Comparison of ENCODE assay signal across 9 mouse cellular contexts in the genomic region with DNA sequence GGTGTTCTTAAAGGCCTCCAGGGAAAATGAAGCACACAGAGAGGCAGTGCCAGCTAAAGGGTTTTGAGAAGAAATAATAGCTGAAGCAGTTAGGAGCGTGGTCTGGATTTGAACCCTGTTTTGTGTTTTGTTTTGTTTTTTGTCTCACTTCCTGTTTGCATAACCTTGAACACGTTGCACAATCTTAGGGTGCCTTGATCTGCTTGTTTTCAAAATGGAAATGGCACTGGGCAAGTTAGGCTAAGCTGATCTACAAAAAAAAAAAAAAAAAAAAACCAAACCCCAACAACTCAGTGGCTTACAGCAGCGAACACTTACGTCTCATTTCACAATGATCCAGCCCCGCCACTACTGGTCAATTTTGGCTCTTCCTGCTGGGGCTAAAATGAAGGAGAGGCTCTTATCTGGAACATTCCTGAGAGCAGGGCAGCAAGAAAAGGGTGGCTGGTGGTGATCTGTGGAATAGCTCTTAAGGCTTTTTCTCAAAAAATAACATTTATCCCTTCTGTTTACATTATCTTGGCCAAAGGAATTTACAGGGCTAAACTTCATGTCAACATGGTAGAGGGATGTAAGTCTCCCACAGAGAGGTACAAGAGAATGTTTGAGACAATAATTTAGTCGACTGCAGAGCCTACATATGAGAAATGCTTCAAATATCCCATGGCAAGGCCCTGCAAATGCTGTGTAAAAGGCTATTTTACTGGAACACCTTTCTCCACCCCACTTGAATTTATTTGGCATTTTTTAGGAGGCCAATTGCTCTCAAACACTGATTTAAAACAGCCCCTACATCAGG. TPM values are rescaled to one million over a fixed set of nuclear protein-coding genes. Genes with fewer than 3 reads are reported as not detected.
DNase-seq lines count a peak whose midpoint lies in the region; ATAC-seq and TF ChIP-seq lines count a peak whose summit lies in the region.
"Had no signal": no experiment of that assay in that cellular context is flagged by ENCODE, and none has a peak within 500 bp of the region (broad histone marks: within the 10 kb centered on the region; RNA-seq: fewer than 3 reads in every experiment).

No protein-coding gene starts in this region.

- peak overlapping the region; percentile 70 for H3K27ac ChIP-seq in heart, adult 2 months
- peak overlapping the region; percentile 89 for H3K27ac ChIP-seq in lung, embryonic 14.5 days (ENCODE audit: low read depth)
- H3K27ac ChIP-seq in limb, embryonic 13.5 days, result peak overlapping the region; percentile 74

- WGBS in heart, adult 2 months, result 53% methylated on average over 6 of the region's 6 CpGs
- 10% methylated on average over 6 of the region's 6 CpGs for WGBS in lung, embryonic 14.5 days
- WGBS in lung, adult 2 months, result 27% methylated on average over 6 of the region's 6 CpGs
- 41% methylated on average over 6 of the region's 6 CpGs for WGBS in limb, embryonic 13.5 days

- TF ChIP-seq CTCF in heart, adult 2 months (IDR thresholded peaks at IDR 0.05), result no peak
- peak; percentile 41 for TF ChIP-seq CTCF in lung, embryonic 14.5 days (IDR thresholded peaks at IDR 0.05; ENCODE audit: low read depth)
- no peak for TF ChIP-seq CTCF in lung, adult 2 months (IDR thresholded peaks at IDR 0.05; ENCODE audit: insufficient read depth, low read length)

- no peak for TF ChIP-seq POLR2A in heart, adult 2 months (IDR thresholded peaks at IDR 0.05; ENCODE audit: insufficient read depth, low read depth, low read length)
- no peak for TF ChIP-seq POLR2A in lung, adult 2 months (IDR thresholded peaks at IDR 0.05; ENCODE audit: borderline replicate concordance, extremely low read depth, low read depth, low read length)

- H3K36me3 ChIP-seq in heart, adult 2 months (ENCODE audit: control insufficient read depth, insufficient read depth, low read length), result peaks cover 5% of the 10 kb centered on the region; the same call in 1 of the 2 replicates
- no peaks in the 10 kb centered on the region for H3K36me3 ChIP-seq in lung, embryonic 14.5 days (ENCODE audit: insufficient read depth)
- H3K36me3 ChIP-seq in limb, embryonic 13.5 days, result no peaks in the 10 kb centered on the region

- intact Hi-C loops in heart, adult 2 months (cut with DNase I), result no loop called here

- H3K4me1 ChIP-seq in heart, adult 2 months (ENCODE audit: control insufficient read depth, insufficient read depth, low read length), result peaks cover 3% of the 10 kb centered on the region; the same call in 1 of the 2 replicates
- peaks cover 8% of the 10 kb centered on the region for H3K4me1 ChIP-seq in lung, embryonic 14.5 days (ENCODE audit: insufficient read depth)
- H3K4me1 ChIP-seq in lung, adult 2 months (ENCODE audit: control insufficient read depth, insufficient read depth, low read length), result peaks cover 7% of the 10 kb centered on the region; the same call in 1 of the 2 replicates
- H3K4me1 ChIP-seq in limb, embryonic 13.5 days, result peaks cover 21% of the 10 kb centered on the region

- no peaks in the 10 kb centered on the region for H3K9me3 ChIP-seq in lung, embryonic 14.5 days (ENCODE audit: low read depth, low read length)
- no peaks in the 10 kb centered on the region for H3K9me3 ChIP-seq in limb, embryonic 13.5 days

- H3K4me2 ChIP-seq in lung, embryonic 14.5 days, result no peak overlapping the region
- no peak overlapping the region for H3K4me2 ChIP-seq in limb, embryonic 13.5 days (replicated peaks)

- TF ChIP-seq EP300 in heart, adult 2 months (IDR thresholded peaks at IDR 0.05; ENCODE audit: insufficient read depth, low read depth, low read length), result no peak

- ATAC-seq in lung, embryonic 14.5 days (ENCODE audit: insufficient read depth), result peak; percentile 79
- ATAC-seq in limb, embryonic 13.5 days (ENCODE audit: low FRiP score, low read depth), result no peak

- no peaks in the 10 kb centered on the region for H3K79me2 ChIP-seq in heart, adult 2 months (replicated peaks; ENCODE audit: control insufficient read depth, insufficient read depth, low read length)

- DNase-seq in heart, adult 2 months, result no peak
- DNase-seq in heart, adult 18-20 months, result no peak
- peak; percentile 83 for DNase-seq in lung, embryonic 14.5 days
- no peak for DNase-seq in lung, adult 2 months
- DNase-seq in yolk sac, embryonic 10.5 days (ENCODE audit: low spot score), result peak; percentile 65
- DNase-seq in cerebellum, adult 9-11 months, result no peak
- no peak for DNase-seq in right cerebral cortex, postnatal 10 days (ENCODE audit: low spot score in 2 of 2)
- DNase-seq: cerebellum, adult 8-10 months had no signal

- no peak overlapping the region for H3K4me3 ChIP-seq in heart, adult 2 months
- no peak overlapping the region for H3K4me3 ChIP-seq in lung, embryonic 14.5 days (ENCODE audit: low read depth, low read length)
- no peak overlapping the region for H3K4me3 ChIP-seq in lung, adult 2 months (replicated peaks; ENCODE audit: extremely low read depth, low read depth, low read length)
- H3K4me3 ChIP-seq in limb, embryonic 13.5 days, result no peak overlapping the region

- no peaks in the 10 kb centered on the region for H3K27me3 ChIP-seq in heart, adult 2 months (ENCODE audit: control insufficient read depth, insufficient read depth, low read length)
- no peaks in the 10 kb centered on the region for H3K27me3 ChIP-seq in lung, embryonic 14.5 days (ENCODE audit: insufficient read depth, low read length)
- H3K27me3 ChIP-seq in limb, embryonic 13.5 days, result no peaks in the 10 kb centered on the region

- no peak overlapping the region for H3K9ac ChIP-seq in heart, adult 2 months (ENCODE audit: low read depth, low read length)
- H3K9ac ChIP-seq in lung, embryonic 14.5 days, result no peak overlapping the region
- no peak overlapping the region for H3K9ac ChIP-seq in limb, embryonic 13.5 days

RNA-seq across cellular contexts. Expression of a gene that starts 34.3 kb away (rescaled TPM):
- total RNA-seq in heart, adult 2 months (2021), result 10 to 100 TPM; 25.6 to 25.9 TPM
- 17.9 and 30.0 TPM in 2 replicates for polyA plus RNA-seq in heart, adult 2 months (2012; rRNA removed)
- 10 to 100 TPM; 19.3 to 20.3 TPM for total RNA-seq in heart, adult 18-20 months (2021)
- 168 and 179 TPM in 2 replicates for polyA plus RNA-seq in lung, embryonic 14.5 days (2014; fragmentation: Nextera tagmentation; extraction: Ambion mirVana)
- polyA plus RNA-seq in lung, adult 2 months (2012; rRNA removed), result 103 and 123 TPM in 2 replicates
- 151 and 159 TPM in 2 replicates for polyA plus RNA-seq in limb, embryonic 13.5 days (2015; fragmentation: Nextera tagmentation; extraction: Ambion mirVana)

Comparison
In these comparisons a context has a peak if more than half of its experiments do, and no peak if none do; other contexts are left out.
1. DNase-seq: peak in lung, embryonic 14.5 days (single experiment) and yolk sac, embryonic 10.5 days (single experiment); none in heart, adult 2 months (0 of 2), heart, adult 18-20 months (0 of 2), lung, adult 2 months (single experiment), cerebellum, adult 9-11 months (single experiment) and right cerebral cortex, postnatal 10 days (0 of 2).
2. Peak in every context shown above with its lines, with median percentiles within 50 percentile points of each other: H3K27ac ChIP-seq.